ENCODE assay signal across 8 mouse cellular contexts in genomic region chr7:30559443-30559954, GRCm38 (mm10). TPM values are rescaled to one million over a fixed set of nuclear protein-coding genes. Genes with fewer than 3 reads are reported as not detected.
DNase-seq lines count a peak whose midpoint lies in the region; ATAC-seq lines count a peak whose summit lies in the region.

TSS of gene Lin37 (minus strand) at chr7:30559838.

- WGBS in hindbrain, embryonic 12.5 days, result under 1% methylated on average over 20 of the region's 20 CpGs

- no peaks in the 10 kb centered on the region for H3K9me3 ChIP-seq in hindbrain, embryonic 12.5 days (replicated peaks)

- H3K27ac ChIP-seq in hindbrain, embryonic 12.5 days, result no peak within 1 kb of the TSS

- H3K4me1 ChIP-seq in hindbrain, embryonic 12.5 days, result peaks cover 25% of the 10 kb centered on the region

- H3K27me3 ChIP-seq in hindbrain, embryonic 12.5 days, result no peaks in the 10 kb centered on the region

- peak within 1 kb of the TSS; percentile 94 for H3K4me2 ChIP-seq in hindbrain, embryonic 12.5 days (replicated peaks)

- H3K4me3 ChIP-seq in hindbrain, embryonic 12.5 days, result peak within 1 kb of the TSS; percentile 63

- ATAC-seq in hindbrain, embryonic 12.5 days (ENCODE audit: low FRiP score), result peak; percentile 87

- peaks cover 34% of the 10 kb centered on the region for H3K36me3 ChIP-seq in hindbrain, embryonic 12.5 days

- H3K9ac ChIP-seq in hindbrain, embryonic 12.5 days, result peak within 1 kb of the TSS; percentile 81

- peak; percentile 99 for DNase-seq in NIH3T3 (ENCODE audit: low read depth)
- DNase-seq in cerebellum, postnatal 10 days, result peak; percentile 99
- DNase-seq in frontal cortex, postnatal 10 days (ENCODE audit: low spot score in 2 of 2), result peak; percentile 97 to 98
- peak; percentile 95 to 99 for DNase-seq in layer of hippocampus, postnatal 14 days (ENCODE audit: low spot score in 2 of 2)
- peak; percentile 95 for DNase-seq in lung, postnatal 14 days
- peak; percentile 96 for DNase-seq in retina, adult 2 months (ENCODE audit: low read depth, low spot score)
- peak; percentile 91 to 96 for DNase-seq in thymus, postnatal 36 days

RNA-seq across cellular contexts. Expression of gene Lin37, which starts in this region (rescaled TPM):
- polyA plus RNA-seq in hindbrain, embryonic 12.5 days (2016; fragmentation: Nextera tagmentation; extraction: Ambion mirVana), result 52.4 and 55.2 TPM in 2 replicates
- 10 to 100 TPM; 34.1 to 43.4 TPM for total RNA-seq in layer of hippocampus, postnatal 14 days (2021)
